Comparison of ENCODE assay signal across 20 mouse cellular contexts in genomic region chr11:51364353-51364752, GRCm38 (mm10).
DNase-seq lines count a peak whose midpoint lies in the region; ATAC-seq lines count a peak whose summit lies in the region.
"Had no signal": no experiment of that assay in that cellular context is flagged by ENCODE, and none has a peak within 500 bp of the region (broad histone marks: within the 10 kb centered on the region; RNA-seq: fewer than 3 reads in every experiment).

No protein-coding gene starts in this region.

- no peak overlapping the region for H3K9ac ChIP-seq in heart, embryonic 11.5 days (ENCODE audit: low read depth, low read length)

- no peaks in the 10 kb centered on the region for H3K36me3 ChIP-seq in heart, embryonic 11.5 days (ENCODE audit: control insufficient read depth, insufficient read depth, low read length)
- H3K36me3 ChIP-seq: G1E had no signal

- peak; percentile 35 for DNase-seq in adrenal gland, adult 2 months
- DNase-seq in adrenal gland, postnatal 25 days: no peak
- peak; percentile 21 for DNase-seq in adrenal gland, postnatal 14 days
- DNase-seq in adrenal gland, postnatal 4 days (ENCODE audit: low spot score in 2 of 2): no peak
- DNase-seq in heart, adult 11 months: peak; percentile 74
- DNase-seq: adrenal gland, adult 8-10 months; adrenal gland, postnatal 10 days; B cell, adult 2 months; cerebellum, adult 11 months; cerebellum, adult 11-12 months; cerebellum, adult 18-20 months; cerebellum, adult 2 months; cerebellum, adult 8-10 months; cerebellum, adult 9-10 months; cerebellum, adult 9-11 months had no signal

- no peak for ATAC-seq in heart, embryonic 11.5 days (replicated peaks; ENCODE audit: insufficient number of reproducible peaks, low FRiP score, low TSS enrichment)
- ATAC-seq: activated CD4-positive, CD25-positive, alpha-beta regulatory T cell, adult 4 months; CD4-positive, CD25-positive, alpha-beta regulatory T cell, adult 4 months; Patski had no signal

- H3K27me3 ChIP-seq in heart, embryonic 11.5 days (ENCODE audit: control insufficient read depth, insufficient read depth, low read length): no peaks in the 10 kb centered on the region
- H3K27me3 ChIP-seq: Patski had no signal

- WGBS in heart, embryonic 11.5 days (ENCODE audit: insufficient replicate concordance): 64% methylated on average over 5 of the region's 5 CpGs

- H3K9me3 ChIP-seq in heart, embryonic 11.5 days (replicated peaks; ENCODE audit: control insufficient read depth, low read length): no peaks in the 10 kb centered on the region
- H3K9me3 ChIP-seq: G1E had no signal

- H3K27ac ChIP-seq in heart, embryonic 11.5 days (ENCODE audit: low read depth, low read length): no peak overlapping the region

- no peaks in the 10 kb centered on the region for H3K4me1 ChIP-seq in heart, embryonic 11.5 days (ENCODE audit: control insufficient read depth, insufficient read depth, low read length)

- H3K4me2 ChIP-seq in heart, embryonic 11.5 days: no peak overlapping the region

- no peak overlapping the region for H3K4me3 ChIP-seq in heart, embryonic 11.5 days (ENCODE audit: low read depth, low read length)

Comparison
In these comparisons a context has a peak if more than half of its experiments do, and no peak if none do; other contexts are left out.
1. DNase-seq: peak in adrenal gland, adult 2 months (single experiment), adrenal gland, postnatal 14 days (single experiment) and heart, adult 11 months (single experiment); none in adrenal gland, postnatal 25 days (single experiment) and adrenal gland, postnatal 4 days (0 of 2).